ENCODE assay signal across 35 mouse cellular contexts in the genomic region with DNA sequence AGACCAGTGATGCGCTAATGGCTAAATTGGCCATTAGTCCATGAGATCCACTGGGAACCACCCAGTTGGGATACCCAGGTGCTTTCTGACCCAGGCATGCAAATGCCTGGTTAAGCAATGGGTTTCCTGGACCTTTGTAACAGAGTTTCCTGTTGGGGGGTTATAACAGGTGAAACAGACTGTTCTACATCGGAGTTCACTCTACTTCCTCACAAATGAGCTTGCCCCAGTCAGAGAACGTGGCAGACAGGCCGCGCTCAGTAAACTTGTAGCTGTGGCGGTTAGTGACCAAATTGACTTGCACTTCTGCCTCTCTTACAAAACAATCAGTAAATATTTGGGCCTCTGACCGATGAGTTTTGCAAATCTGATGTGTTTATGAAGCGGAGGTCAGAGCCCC. TPM values are rescaled to one million over a fixed set of nuclear protein-coding genes. Genes with fewer than 3 reads are reported as not detected.
"Had no signal": no experiment of that assay in that cellular context is flagged by ENCODE, and none has a peak within 500 bp of the region (broad histone marks: within the 10 kb centered on the region; RNA-seq: fewer than 3 reads in every experiment).

No protein-coding gene starts in this region.

- ATAC-seq: forebrain, embryonic 16.5 days; hindbrain, postnatal 0 days; intestine, embryonic 15.5 days; intestine, postnatal 0 days had no signal

- H3K9ac ChIP-seq: heart, embryonic 13.5 days; heart, embryonic 15.5 days; hindbrain, embryonic 12.5 days; hindbrain, embryonic 15.5 days; intestine, embryonic 15.5 days; limb, embryonic 13.5 days; limb, embryonic 15.5 days had no signal

- H3K9me3 ChIP-seq: heart, embryonic 13.5 days; heart, embryonic 15.5 days; hindbrain, embryonic 10.5 days; hindbrain, embryonic 12.5 days; hindbrain, embryonic 15.5 days; intestine, embryonic 15.5 days; limb, embryonic 13.5 days; limb, embryonic 15.5 days had no signal

- H3K27ac ChIP-seq: gastrocnemius, adult 2 months; heart, adult 2 months; heart, embryonic 13.5 days; heart, embryonic 15.5 days; hindbrain, embryonic 10.5 days; hindbrain, embryonic 12.5 days; hindbrain, embryonic 15.5 days; hindbrain, postnatal 0 days; intestine, embryonic 15.5 days; layer of hippocampus, adult 2 months; limb, embryonic 13.5 days; limb, embryonic 15.5 days had no signal

- H3K36me3 ChIP-seq: heart, embryonic 13.5 days; heart, embryonic 15.5 days; hindbrain, embryonic 10.5 days; hindbrain, embryonic 12.5 days; hindbrain, embryonic 15.5 days; intestine, embryonic 15.5 days; limb, embryonic 13.5 days; limb, embryonic 15.5 days had no signal

- H3K4me2 ChIP-seq: heart, embryonic 11.5 days; heart, embryonic 13.5 days; heart, embryonic 15.5 days; hindbrain, embryonic 12.5 days; hindbrain, embryonic 15.5 days; intestine, embryonic 15.5 days; limb, embryonic 13.5 days; limb, embryonic 15.5 days had no signal

- H3K4me3 ChIP-seq: gastrocnemius, adult 2 months; heart, adult 2 months; heart, embryonic 13.5 days; heart, embryonic 15.5 days; hindbrain, embryonic 10.5 days; hindbrain, embryonic 12.5 days; hindbrain, embryonic 15.5 days; intestine, embryonic 15.5 days; layer of hippocampus, adult 2 months; limb, embryonic 13.5 days; limb, embryonic 15.5 days had no signal

- H3K27me3 ChIP-seq: heart, embryonic 13.5 days; heart, embryonic 15.5 days; hindbrain, embryonic 12.5 days; hindbrain, embryonic 15.5 days; intestine, embryonic 15.5 days; limb, embryonic 13.5 days; limb, embryonic 15.5 days had no signal

- DNase-seq: gastrocnemius, adult 2 months; gastrocnemius, postnatal 10 days; gastrocnemius, postnatal 25 days; heart, adult 2 months; heart, postnatal 4 days; kidney, adult 18-20 months; kidney, adult 8-10 months; kidney, postnatal 10 days; kidney, postnatal 25 days; kidney, postnatal 4 days; layer of hippocampus, postnatal 36 days; left cerebral cortex, postnatal 4 days had no signal

- H3K4me1 ChIP-seq: heart, embryonic 13.5 days; heart, embryonic 15.5 days; hindbrain, embryonic 10.5 days; hindbrain, embryonic 12.5 days; hindbrain, embryonic 15.5 days; intestine, embryonic 15.5 days had no signal

RNA-seq across cellular contexts. Expression of a gene that starts 4.5 kb away (rescaled TPM):
- total RNA-seq: gastrocnemius, adult 2 months; gastrocnemius, postnatal 25 days; granulocyte monocyte progenitor cell, adult 5-6 weeks; heart, adult 2 months; heart, postnatal 25 days; hindbrain, postnatal 0 days; layer of hippocampus, postnatal 14 days; layer of hippocampus, postnatal 36 days; left cerebral cortex, adult 18-20 months; left cerebral cortex, adult 8-10 months; left cerebral cortex, postnatal 10 days; left cerebral cortex, postnatal 25 days; left cerebral cortex, postnatal 4 days had no signal
- polyA plus RNA-seq: frontal cortex, adult 2 months; hindbrain, embryonic 10.5 days; hindbrain, embryonic 12.5 days; kidney, embryonic 14.5 days had no signal

RNA-seq across cellular contexts. Expression of a gene that starts 22.8 kb away (rescaled TPM):
- total RNA-seq: gastrocnemius, adult 2 months; gastrocnemius, postnatal 25 days; granulocyte monocyte progenitor cell, adult 5-6 weeks; heart, adult 2 months; heart, postnatal 25 days; hindbrain, postnatal 0 days; layer of hippocampus, adult 2 months; layer of hippocampus, postnatal 14 days; layer of hippocampus, postnatal 36 days; left cerebral cortex, adult 18-20 months; left cerebral cortex, adult 8-10 months; left cerebral cortex, postnatal 10 days; left cerebral cortex, postnatal 25 days; left cerebral cortex, postnatal 4 days had no signal
- polyA plus RNA-seq: heart, adult 2 months; hindbrain, embryonic 10.5 days; hindbrain, embryonic 12.5 days; hindbrain, postnatal 0 days; limb, embryonic 11.5 days had no signal

RNA-seq across cellular contexts. Expression of a gene that starts 46.6 kb away (rescaled TPM):
- total RNA-seq: gastrocnemius, adult 2 months; gastrocnemius, postnatal 25 days; granulocyte monocyte progenitor cell, adult 5-6 weeks; heart, adult 2 months; heart, postnatal 25 days; hindbrain, postnatal 0 days; layer of hippocampus, adult 2 months; layer of hippocampus, postnatal 14 days; layer of hippocampus, postnatal 36 days; left cerebral cortex, adult 18-20 months; left cerebral cortex, adult 8-10 months; left cerebral cortex, postnatal 10 days; left cerebral cortex, postnatal 25 days; left cerebral cortex, postnatal 4 days had no signal
- polyA plus RNA-seq: frontal cortex, adult 2 months; heart, adult 2 months; hindbrain, embryonic 10.5 days; hindbrain, embryonic 12.5 days; hindbrain, postnatal 0 days; limb, embryonic 13.5 days had no signal
